Mouse (Mus musculus) neural tube, embryonic 11.5 days (tissue): ENCODE data around the gene Lsp1. TPM values are rescaled to one million over a fixed set of nuclear protein-coding genes. Genes with fewer than 3 reads are reported as not detected.
A peak's percentile ranks its signal among the peaks of the same experiment; 100 is the strongest.

Experiments used
- ATAC-seq: fragments of 200-750 bp; cut with Nextera tagmentation; 2 replicates; pipeline ENCODE4 v1.8.0; 2017; ENCODE audit warnings: moderate number of reproducible peaks, mild to moderate bottlenecking, moderate TSS enrichment, moderate library complexity; ENCODE audit not compliant: insufficient read depth, low FRiP score, low TSS enrichment
- DNase-seq: peaks from one replicate; pipeline ENCODE4 v3.0.0-alpha.2; 2015; ENCODE audit warnings: low spot score
- H3K27ac ChIP-seq: fragments of 300-500 bp; sonication (generic); 2 replicates; pipeline ENCODE4 v1.5.1; 2014; ENCODE audit warnings: low read depth, mild to moderate bottlenecking, low read length
- H3K27me3 ChIP-seq: fragments of 300-500 bp; sonication (generic); 2 replicates; pipeline ENCODE4 v1.6.1; 2014; ENCODE audit warnings: mild to moderate bottlenecking, low read length, mixed read lengths; ENCODE audit not compliant: control insufficient read depth, insufficient read depth
- H3K36me3 ChIP-seq: fragments of 300-500 bp; sonication (generic); 2 replicates; pipeline ENCODE4 v1.6.1; 2014; ENCODE audit warnings: mild to moderate bottlenecking, low read length, moderate library complexity, mixed read lengths; ENCODE audit not compliant: control insufficient read depth, insufficient read depth
- H3K4me1 ChIP-seq: fragments of 300-500 bp; sonication (generic); 2 replicates; pipeline ENCODE4 v1.6.1; 2014; ENCODE audit warnings: low read length, mixed read lengths; ENCODE audit not compliant: control insufficient read depth, insufficient read depth
- H3K4me2 ChIP-seq: fragments of 300-500 bp; sonication (generic); 2 replicates; pipeline ENCODE4 v1.6.1; 2014; ENCODE audit warnings: low read depth, mild to moderate bottlenecking, moderate library complexity
- H3K4me3 ChIP-seq: fragments of 300-500 bp; sonication (generic); 2 replicates; pipeline ENCODE4 v1.5.1; 2014; ENCODE audit warnings: low read depth, low read length
- H3K9ac ChIP-seq: fragments of 300-500 bp; sonication (generic); 2 replicates; pipeline ENCODE4 v1.6.1; 2014; ENCODE audit warnings: mild to moderate bottlenecking, low read length
- H3K9me3 ChIP-seq: fragments of 300-500 bp; sonication (generic); 2 replicates; pipeline ENCODE4 v1.6.1; 2016; ENCODE audit warnings: low read length; ENCODE audit not compliant: control insufficient read depth
- WGBS: fragments of 180-500 bp; shearing (Covaris S2); extraction: QIAGEN DNeasy Blood & Tissue Kit; methylation state at CpG from one replicate; pipeline ENCODE4 v1.1.7; 2014; 5-methylcytosine and 5-hydroxymethylcytosine counted together
- polyA plus RNA-seq: library from polyadenylated mRNA; unstranded; fragments of >200 nt; fragmentation: Nextera tagmentation; extraction: Ambion mirVana; gene quantifications from 2 replicates; pipeline ENCODE4 v1.2.1, GENCODE M21; 2014

Lsp1 gene
- polyA plus RNA-seq, 1 experiment from 2014 or later, result 15.1 TPM

- Histone ChIP-seq H3K27ac (peak overlapping the region; percentile 80), H3K27me3 (no peaks in the 10 kb centered on the region), H3K9ac (peak overlapping the region; percentile 14; the same call in 1 of the 2 replicates), H3K4me3 (no peak overlapping the region), H3K36me3 (no peaks in the 10 kb centered on the region; the same call in 1 of the 2 replicates), H3K9me3 (no peaks in the 10 kb centered on the region), H3K4me2 (no peak overlapping the region; the same call in 1 of the 2 replicates), H3K4me1 (peaks cover 50% of the 10 kb centered on the region)
- 22% methylated on average over 4 of the region's 4 CpGs for WGBS
- ATAC-seq (0 out of 2 replicates have a peak, but pooled peaks have one; percentile 14), DNase-seq (no peak)
These were observed 77.7 kb downstream of the Lsp1 start for GRCm38 (mm10) chr7:142538291-142538690.

GRCm38 (mm10) chr7:142538766-142539165, 78.2 kb downstream of the Lsp1 start:
- 34% methylated on average over 6 of the region's 6 CpGs for WGBS
- no peak for DNase-seq
- Histone ChIP-seq H3K27me3 (no peaks in the 10 kb centered on the region), H3K27ac (peak overlapping the region; percentile 80), H3K9me3 (no peaks in the 10 kb centered on the region), H3K36me3 (no peaks in the 10 kb centered on the region; the same call in 1 of the 2 replicates), H3K4me2 (no peak overlapping the region), H3K4me1 (peaks cover 52% of the 10 kb centered on the region), H3K4me3 (no peak overlapping the region), H3K9ac (peak overlapping the region; percentile 14; the same call in 1 of the 2 replicates)
- no peak for ATAC-seq

GRCm38 (mm10) chr7:142539828-142540227, 79.2 kb downstream of the Lsp1 start:
- Histone ChIP-seq H3K4me3 (no peak overlapping the region), H3K27ac (peak overlapping the region; percentile 80; the same call in 1 of the 2 replicates), H3K36me3 (no peaks in the 10 kb centered on the region; the same call in 1 of the 2 replicates), H3K9ac (no peak overlapping the region; the same call in 1 of the 2 replicates), H3K9me3 (no peaks in the 10 kb centered on the region), H3K27me3 (no peaks in the 10 kb centered on the region), H3K4me1 (peaks cover 44% of the 10 kb centered on the region), H3K4me2 (no peak overlapping the region)
- ATAC-seq (no peak), DNase-seq (no peak)
- 46% methylated on average over 8 of the region's 8 CpGs for WGBS

GRCm38 (mm10) chr7:142542771-142543303, 82.2 kb downstream of the Lsp1 start:
- Histone ChIP-seq H3K27me3 (no peaks in the 10 kb centered on the region), H3K9ac (peak overlapping the region; percentile 7), H3K36me3 (no peaks in the 10 kb centered on the region; the same call in 1 of the 2 replicates), H3K27ac (peak overlapping the region; percentile 69), H3K4me2 (peak overlapping the region; percentile 20; the same call in 1 of the 2 replicates), H3K4me3 (no peak overlapping the region), H3K4me1 (peaks cover 44% of the 10 kb centered on the region), H3K9me3 (no peaks in the 10 kb centered on the region)
- WGBS, result 3% methylated on average over 11 of the region's 11 CpGs
- ATAC-seq (peak; percentile 78), DNase-seq (peak; percentile 71)

Other genes with a start within 250 kb of the Lsp1 start
- not detected in 2 replicates for gene Gm7579, start 248.9 kb upstream of the Lsp1 start, polyA plus RNA-seq
- not detected in 2 replicates for gene Krtap5-5, start 230.8 kb upstream of the Lsp1 start, polyA plus RNA-seq
- gene Gm40460, start 219.7 kb upstream of the Lsp1 start, polyA plus RNA-seq, result not detected in 2 replicates
- not detected in 2 replicates for gene Gm2431, start 202.5 kb upstream of the Lsp1 start, polyA plus RNA-seq
- gene Gm4559, start 186.4 kb upstream of the Lsp1 start, polyA plus RNA-seq, result not detected in 2 replicates
- not detected in 2 replicates for gene Krtap5-1, start 163.7 kb upstream of the Lsp1 start, polyA plus RNA-seq
- gene Krtap5-4, start 157.3 kb upstream of the Lsp1 start, polyA plus RNA-seq, result not detected in 2 replicates
- gene Ifitm10, start 87.1 kb upstream of the Lsp1 start, polyA plus RNA-seq, result not detected in 2 replicates
- not detected in 2 replicates for gene Gm49369, start 78.1 kb upstream of the Lsp1 start, polyA plus RNA-seq
- 176 and 189 TPM in 2 replicates for gene Ctsd, start 72.8 kb upstream of the Lsp1 start, polyA plus RNA-seq
- not detected in 2 replicates for gene Syt8, start 26.0 kb upstream of the Lsp1 start, polyA plus RNA-seq
- gene Tnni2, start 19.0 kb upstream of the Lsp1 start, polyA plus RNA-seq, result 2.1 and 3.5 TPM in 2 replicates
- 6.5 and 9.2 TPM in 2 replicates for gene Tnnt3, start 38.0 kb downstream of the Lsp1 start, polyA plus RNA-seq
- gene Mrpl23, start 71.9 kb downstream of the Lsp1 start, polyA plus RNA-seq, result 10.6 and 20.0 TPM in 2 replicates
- gene Igf2, start 206.0 kb downstream of the Lsp1 start, polyA plus RNA-seq, result 316 and 368 TPM in 2 replicates
- not detected in 2 replicates for gene Gm49394, start 209.1 kb downstream of the Lsp1 start, polyA plus RNA-seq